Mouse (Mus musculus): ENCODE data around the gene Guca1a.

DNA sequence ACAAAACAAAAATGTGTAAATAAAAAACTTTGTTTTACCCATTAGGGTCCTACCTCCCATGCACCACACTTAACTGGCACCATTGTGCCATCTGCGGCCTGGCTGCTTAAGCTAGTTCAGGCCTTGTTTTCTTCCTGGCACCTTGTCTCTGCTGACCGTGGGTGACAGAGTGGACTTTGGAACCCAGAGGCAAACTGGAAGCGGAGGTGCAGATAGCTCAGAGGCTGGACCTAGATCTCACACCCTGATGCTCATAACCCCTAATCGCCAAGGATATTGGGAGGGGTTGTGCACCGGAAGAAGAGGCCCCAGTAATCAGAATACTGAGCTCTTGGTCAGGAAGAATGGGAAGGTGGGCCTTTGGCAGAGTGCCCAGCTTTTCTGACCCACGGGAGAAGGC lies 23.8 kb upstream of the Guca1a start:
- TF ChIP-seq CTCF (IDR thresholded peaks at IDR 0.05; ENCODE audit: low read depth) (no peak), EP300 (IDR thresholded peaks at IDR 0.05; ENCODE audit: low read depth) (no peak)
